Mouse (Mus musculus): ENCODE measurements around the gene Fnip1. TPM values are rescaled to one million over a fixed set of nuclear protein-coding genes. Genes with fewer than 3 reads are reported as not detected.
"Not testable (repeated sequence)": the region's sequence is repeated elsewhere in the genome, so short reads cannot be mapped to it uniquely, and the experiment has no call there.

Fnip1 gene
- polyA plus RNA-seq (2012; rRNA removed) (1.7 and 2.6 TPM in 2 replicates), polyA plus RNA-seq (2014; fragmentation: Nextera tagmentation; extraction: Ambion mirVana) (4.6 and 4.9 TPM in 2 replicates)

DNA sequence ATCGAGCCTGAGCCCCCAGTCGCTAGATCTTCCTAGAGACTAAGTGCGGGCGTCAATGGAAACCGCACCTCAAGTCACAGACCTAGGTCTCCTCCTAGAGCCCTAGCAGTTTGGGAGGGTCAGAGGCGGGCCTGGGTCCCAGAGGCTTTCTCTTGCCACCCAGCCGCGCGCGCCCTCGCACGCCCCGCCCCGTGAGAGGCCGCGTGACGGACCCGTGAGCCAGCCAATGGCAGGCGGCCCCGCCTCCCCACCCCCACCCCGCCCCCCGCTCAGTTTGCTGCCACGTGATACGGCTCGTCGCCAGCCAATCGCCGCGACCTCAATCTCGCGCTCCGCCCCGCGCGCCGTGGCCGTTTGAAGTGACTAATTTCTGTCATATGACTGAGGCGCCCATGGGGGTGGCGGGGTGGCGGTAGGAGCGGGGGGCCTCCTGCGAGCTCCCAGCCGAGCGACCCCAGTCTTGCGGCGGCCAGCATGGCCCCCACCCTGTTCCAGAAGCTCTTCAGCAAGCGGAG is at the start of gene Fnip1:
Gene Fnip1, plus strand, starts transcription at position 377 of the 515 bp plus-strand sequence.
- peak; percentile 97 for ATAC-seq (ENCODE audit: insufficient read depth)
- Histone ChIP-seq H3K4me2 (ENCODE audit: low read depth) (peak within 1 kb of the TSS; percentile 71), H3K9me3 (ENCODE audit: control insufficient read depth, low read length) (no peaks in the 10 kb centered on the region), H3K9ac (replicated peaks) (peak within 1 kb of the TSS; percentile 98), H3K27ac (peak within 1 kb of the TSS; percentile 65), H3K27me3 (ENCODE audit: control insufficient read depth, insufficient read depth, low read length) (no peaks in the 10 kb centered on the region; the same call in 1 of the 2 replicates), H3K36me3 (replicated peaks; ENCODE audit: control insufficient read depth, insufficient read depth, low read depth) (no peaks in the 10 kb centered on the region), H3K4me1 (replicated peaks; ENCODE audit: control insufficient read depth in 2 of 2, insufficient read depth in 2 of 2, low read length in 1 of 2) (peaks cover 6 to 13% of the 10 kb centered on the region in 2 experiments), H3K4me3 (ENCODE audit: insufficient read depth in 1 of 2, low read depth in 2 of 2, low read length in 2 of 2) (peak within 1 kb of the TSS; percentile 94 to 96)
- TF ChIP-seq EP300 (IDR thresholded peaks at IDR 0.05; ENCODE audit: low read depth) (no peak; the same call in 1 of the 2 replicates), CTCF (IDR thresholded peaks at IDR 0.05; ENCODE audit: low read depth) (no peak)
- under 1% methylated on average over 47 of the region's 47 CpGs for WGBS (ENCODE audit: insufficient replicate concordance)
- peak; percentile 83 to 87 (median 84) for DNase-seq (ENCODE audit: low read depth in 3 of 3, low spot score in 3 of 3)

DNA sequence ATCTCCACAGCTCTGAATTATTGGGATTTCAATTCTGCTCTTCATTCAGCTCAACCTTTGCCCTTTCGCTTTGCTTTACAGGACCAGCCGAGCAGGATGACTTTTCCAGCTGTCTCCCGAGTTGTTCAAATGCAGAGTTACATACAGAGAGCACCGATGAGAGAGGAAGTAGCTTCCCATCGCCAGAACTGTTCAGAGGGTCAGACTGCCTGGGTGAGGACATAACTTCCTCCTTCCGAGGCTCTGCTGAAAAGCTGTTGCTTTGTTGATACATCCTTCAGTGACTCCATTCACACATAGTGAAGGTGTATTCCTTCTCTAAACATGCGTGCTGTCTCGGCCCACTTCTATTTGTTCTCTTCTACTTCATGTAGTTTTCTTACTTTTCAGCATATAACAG is 47.6 kb upstream of the Fnip1 start:
- TF ChIP-seq EP300 (IDR thresholded peaks at IDR 0.05; ENCODE audit: low read depth) (no peak), CTCF (IDR thresholded peaks at IDR 0.05; ENCODE audit: low read depth) (no peak)
- WGBS (ENCODE audit: insufficient replicate concordance) = 29% methylated on average over 8 of the region's 8 CpGs
- no peak overlapping the region for H3K4me2 ChIP-seq (ENCODE audit: low read depth)

DNA sequence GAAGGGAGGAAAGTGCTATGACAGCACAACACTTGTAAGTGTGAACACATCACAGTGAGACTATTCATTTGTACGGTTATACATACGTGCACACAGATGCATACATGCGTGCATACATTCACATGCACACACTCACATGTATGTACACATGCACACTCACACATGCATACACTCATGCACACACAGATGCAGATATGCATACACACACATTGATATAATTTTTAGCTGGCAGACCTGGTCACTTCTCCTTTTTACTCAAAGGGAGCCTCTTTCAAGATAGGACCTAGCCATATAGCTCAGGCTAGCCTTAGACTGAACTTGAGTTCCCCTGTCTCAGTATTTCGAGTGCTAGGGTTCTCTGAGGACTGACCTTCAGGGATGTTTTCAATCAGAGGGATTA is 46.7 kb upstream of the Fnip1 start:
- Histone ChIP-seq H3K9me3 (ENCODE audit: control insufficient read depth, low read length) (no peaks in the 10 kb centered on the region), H3K27me3 (ENCODE audit: control insufficient read depth, insufficient read depth, low read length) (no peaks in the 10 kb centered on the region), H3K4me3 (ENCODE audit: insufficient read depth in 1 of 2, low read depth in 2 of 2, low read length in 2 of 2) (no peak overlapping the region), H3K9ac (replicated peaks) (no peak overlapping the region), H3K27ac (no peak overlapping the region), H3K36me3 (replicated peaks; ENCODE audit: control insufficient read depth, insufficient read depth, low read depth) (no peaks in the 10 kb centered on the region), H3K4me1 (replicated peaks; ENCODE audit: control insufficient read depth in 2 of 2, insufficient read depth in 2 of 2, low read length in 1 of 2) (no peaks in the 10 kb centered on the region), H3K4me2 (ENCODE audit: low read depth) (no peak overlapping the region)
- DNase-seq (ENCODE audit: low read depth in 3 of 3, low spot score in 3 of 3) (no peak), ATAC-seq (ENCODE audit: insufficient read depth) (no peak)
- TF ChIP-seq CTCF (IDR thresholded peaks at IDR 0.05; ENCODE audit: low read depth) (no peak), EP300 (IDR thresholded peaks at IDR 0.05; ENCODE audit: low read depth) (no peak)
- 72% methylated on average over 4 of the region's 4 CpGs for WGBS (ENCODE audit: insufficient replicate concordance)

More for the DNA sequence above, 47.6 kb upstream of the Fnip1 start:
- H3K4me1 ChIP-seq (replicated peaks; ENCODE audit: control insufficient read depth in 2 of 2, insufficient read depth in 2 of 2, low read length in 1 of 2) = no peaks in the 10 kb centered on the region
- DNase-seq (ENCODE audit: low read depth in 3 of 3, low spot score in 3 of 3) (no peak), ATAC-seq (ENCODE audit: insufficient read depth) (no peak)
- H3K27ac ChIP-seq = no peak overlapping the region
- no peaks in the 10 kb centered on the region for H3K27me3 ChIP-seq (ENCODE audit: control insufficient read depth, insufficient read depth, low read length)
- no peak overlapping the region for H3K9ac ChIP-seq (replicated peaks)
- no peaks in the 10 kb centered on the region for H3K9me3 ChIP-seq (ENCODE audit: control insufficient read depth, low read length)
- H3K4me3 ChIP-seq (ENCODE audit: insufficient read depth in 1 of 2, low read depth in 2 of 2, low read length in 2 of 2) = no peak overlapping the region
- no peaks in the 10 kb centered on the region for H3K36me3 ChIP-seq (replicated peaks; ENCODE audit: control insufficient read depth, insufficient read depth, low read depth)

DNA sequence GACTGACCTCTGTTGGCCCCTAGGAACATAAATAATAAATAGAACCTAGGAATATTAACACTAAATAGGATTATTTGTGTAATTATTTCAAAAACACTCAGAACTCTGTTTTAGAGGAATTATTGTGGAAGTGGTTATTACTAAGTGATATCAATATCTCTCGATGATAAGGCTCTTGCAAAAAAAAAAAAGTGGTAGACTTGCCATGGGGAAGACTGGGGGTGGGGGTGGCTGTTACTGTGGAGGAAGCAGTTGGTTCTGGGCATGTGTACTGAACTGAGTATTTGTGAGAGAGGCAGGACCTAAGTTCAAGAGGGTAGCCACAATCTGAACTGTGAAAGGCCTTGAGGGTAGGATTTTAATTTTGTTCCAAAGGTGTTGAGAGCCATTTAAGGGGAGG is 41.3 kb upstream of the Fnip1 start:
- TF ChIP-seq CTCF (IDR thresholded peaks at IDR 0.05; ENCODE audit: low read depth) = no peak
- no peak for TF ChIP-seq EP300 (IDR thresholded peaks at IDR 0.05; ENCODE audit: low read depth)
- 26% methylated on average over 1 of the region's 1 CpGs for WGBS (ENCODE audit: insufficient replicate concordance)

DNA sequence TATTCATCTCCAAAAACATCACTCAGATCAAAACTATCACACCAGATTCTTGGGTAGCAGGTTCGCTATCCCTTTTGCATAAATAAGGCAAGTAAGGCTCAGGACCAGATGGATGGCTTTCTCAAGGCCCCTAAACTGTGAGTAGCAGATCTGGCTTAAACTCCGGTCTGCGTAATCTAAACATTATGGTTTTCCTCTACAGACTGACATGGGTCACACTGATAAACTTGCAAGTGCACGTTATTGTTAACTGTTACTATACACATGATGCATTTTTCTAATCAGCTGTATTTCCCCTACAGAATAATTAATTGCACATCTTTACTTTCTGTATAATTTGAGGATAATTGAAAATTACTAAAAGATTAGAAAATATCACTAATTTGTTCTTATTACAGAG is 39.9 kb upstream of the Fnip1 start:
- H3K9ac ChIP-seq (replicated peaks) = no peak overlapping the region
- TF ChIP-seq CTCF (IDR thresholded peaks at IDR 0.05; ENCODE audit: low read depth) = no peak
- no peak for TF ChIP-seq EP300 (IDR thresholded peaks at IDR 0.05; ENCODE audit: low read depth)
- ATAC-seq (ENCODE audit: insufficient read depth) = no peak
- DNase-seq (ENCODE audit: low read depth in 3 of 3, low spot score in 3 of 3) = no peak
- no peak overlapping the region for H3K27ac ChIP-seq
- no peak overlapping the region for H3K4me3 ChIP-seq (ENCODE audit: insufficient read depth in 1 of 2, low read depth in 2 of 2, low read length in 2 of 2)
- WGBS (ENCODE audit: insufficient replicate concordance) = 17% methylated on average over 4 of the region's 4 CpGs
- no peaks in the 10 kb centered on the region for H3K9me3 ChIP-seq (ENCODE audit: control insufficient read depth, low read length)
- no peaks in the 10 kb centered on the region for H3K36me3 ChIP-seq (replicated peaks; ENCODE audit: control insufficient read depth, insufficient read depth, low read depth)
- no peaks in the 10 kb centered on the region for H3K4me1 ChIP-seq (replicated peaks; ENCODE audit: control insufficient read depth in 2 of 2, insufficient read depth in 2 of 2, low read length in 1 of 2)
- H3K27me3 ChIP-seq (ENCODE audit: control insufficient read depth, insufficient read depth, low read length) = no peaks in the 10 kb centered on the region
- no peak overlapping the region for H3K4me2 ChIP-seq (ENCODE audit: low read depth)

More for the DNA sequence above, 41.3 kb upstream of the Fnip1 start:
- Histone ChIP-seq H3K27me3 (ENCODE audit: control insufficient read depth, insufficient read depth, low read length) (no peaks in the 10 kb centered on the region), H3K27ac (no peak overlapping the region), H3K36me3 (replicated peaks; ENCODE audit: control insufficient read depth, insufficient read depth, low read depth) (no peaks in the 10 kb centered on the region), H3K9ac (replicated peaks) (no peak overlapping the region), H3K4me1 (replicated peaks; ENCODE audit: control insufficient read depth in 2 of 2, insufficient read depth in 2 of 2, low read length in 1 of 2) (no peaks in the 10 kb centered on the region), H3K4me2 (ENCODE audit: low read depth) (no peak overlapping the region), H3K4me3 (ENCODE audit: insufficient read depth in 1 of 2, low read depth in 2 of 2, low read length in 2 of 2) (no peak overlapping the region), H3K9me3 (ENCODE audit: control insufficient read depth, low read length) (no peaks in the 10 kb centered on the region)
- ATAC-seq (ENCODE audit: insufficient read depth) (no peak), DNase-seq (ENCODE audit: low read depth in 3 of 3, low spot score in 3 of 3) (no peak)

DNA sequence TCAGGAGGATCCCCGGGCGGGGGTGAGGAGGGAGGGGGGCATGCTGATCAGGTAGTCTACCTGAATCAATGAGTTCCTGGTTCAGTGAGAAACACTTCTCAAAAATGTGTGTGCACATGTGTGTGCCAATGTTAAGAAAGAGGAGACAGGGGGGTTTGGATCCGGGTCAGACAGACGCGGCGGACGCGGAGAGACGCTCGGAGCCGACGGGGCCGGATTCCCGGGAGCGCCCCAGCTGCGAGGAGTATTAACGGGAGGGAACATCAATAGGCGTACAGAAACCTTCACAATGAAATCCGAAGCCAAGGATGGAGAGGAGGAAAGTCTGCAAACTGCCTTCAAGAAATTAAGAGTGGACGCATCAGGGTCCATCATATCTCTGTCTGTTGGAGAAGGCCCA is 37.2 kb upstream of the Fnip1 start:
- not testable (repeated sequence) for H3K36me3 ChIP-seq (replicated peaks; ENCODE audit: control insufficient read depth, insufficient read depth, low read depth); DNase-seq (ENCODE audit: low read depth in 3 of 3, low spot score in 3 of 3); H3K4me1 ChIP-seq (replicated peaks; ENCODE audit: control insufficient read depth in 2 of 2, insufficient read depth in 2 of 2, low read length in 1 of 2); H3K27me3 ChIP-seq (ENCODE audit: control insufficient read depth, insufficient read depth, low read length); H3K4me2 ChIP-seq (ENCODE audit: low read depth); ATAC-seq (ENCODE audit: insufficient read depth); H3K9me3 ChIP-seq (ENCODE audit: control insufficient read depth, low read length); H3K27ac ChIP-seq; H3K9ac ChIP-seq (replicated peaks); H3K4me3 ChIP-seq (ENCODE audit: insufficient read depth in 1 of 2, low read depth in 2 of 2, low read length in 2 of 2)
- WGBS (ENCODE audit: insufficient replicate concordance) = 84% methylated on average over 20 of the region's 20 CpGs

Data from liver, embryonic 14.5 days (tissue).